Mouse (Mus musculus) hindbrain, embryonic 15.5 days (tissue): ENCODE measurements at regions not wholly inside any gene's neighbourhood (a gene's known extent, or its start where the extent isn't known, plus 50 kb on each side); places are given as distances from the start of the nearest gene placed in this dataset.

ENCODE experiments used
- ATAC-seq: fragments of 200-750 bp; cut with Nextera tagmentation; 2 replicates; pipeline ENCODE4 v1.8.0; 2017; ENCODE audit warnings: low read depth, moderate number of reproducible peaks, moderate TSS enrichment; ENCODE audit not compliant: low FRiP score
- H3K27ac ChIP-seq: fragments of 300-500 bp; sonication (generic); replicated peaks from 2 replicates; pipeline ENCODE4 v1.5.1; 2015; ENCODE audit warnings: mild to moderate bottlenecking, inconsistent platforms
- H3K27me3 ChIP-seq: fragments of 300-500 bp; sonication (generic); 2 replicates; pipeline ENCODE4 v1.6.1; 2015; ENCODE audit warnings: control low read depth, inconsistent platforms
- H3K36me3 ChIP-seq: fragments of 300-500 bp; sonication (generic); 2 replicates; pipeline ENCODE4 v1.6.1; 2015; ENCODE audit warnings: control low read depth, inconsistent platforms
- H3K4me1 ChIP-seq: fragments of 300-500 bp; sonication (generic); replicated peaks from 2 replicates; pipeline ENCODE4 v1.6.1; 2015; ENCODE audit warnings: control low read depth, inconsistent platforms
- H3K4me2 ChIP-seq: fragments of 300-500 bp; sonication (generic); 2 replicates; pipeline ENCODE4 v1.6.1; 2015; ENCODE audit warnings: moderate library complexity, mild to moderate bottlenecking, inconsistent platforms
- H3K4me3 ChIP-seq: fragments of 300-500 bp; sonication (generic); 2 replicates; pipeline ENCODE4 v1.5.1; 2015; ENCODE audit warnings: mild to moderate bottlenecking, inconsistent platforms
- H3K9ac ChIP-seq: fragments of 300-500 bp; sonication (generic); 2 replicates; pipeline ENCODE4 v1.6.1; 2015; ENCODE audit warnings: inconsistent platforms
- H3K9me3 ChIP-seq: fragments of 300-500 bp; sonication (generic); 2 replicates; pipeline ENCODE4 v1.6.1; 2016; ENCODE audit warnings: control low read depth, inconsistent platforms
- WGBS: fragments of 180-500 bp; shearing (Covaris S2); methylation state at CpG from one replicate; pipeline ENCODE4 v1.1.7; 2015; 5-methylcytosine and 5-hydroxymethylcytosine counted together

DNA sequence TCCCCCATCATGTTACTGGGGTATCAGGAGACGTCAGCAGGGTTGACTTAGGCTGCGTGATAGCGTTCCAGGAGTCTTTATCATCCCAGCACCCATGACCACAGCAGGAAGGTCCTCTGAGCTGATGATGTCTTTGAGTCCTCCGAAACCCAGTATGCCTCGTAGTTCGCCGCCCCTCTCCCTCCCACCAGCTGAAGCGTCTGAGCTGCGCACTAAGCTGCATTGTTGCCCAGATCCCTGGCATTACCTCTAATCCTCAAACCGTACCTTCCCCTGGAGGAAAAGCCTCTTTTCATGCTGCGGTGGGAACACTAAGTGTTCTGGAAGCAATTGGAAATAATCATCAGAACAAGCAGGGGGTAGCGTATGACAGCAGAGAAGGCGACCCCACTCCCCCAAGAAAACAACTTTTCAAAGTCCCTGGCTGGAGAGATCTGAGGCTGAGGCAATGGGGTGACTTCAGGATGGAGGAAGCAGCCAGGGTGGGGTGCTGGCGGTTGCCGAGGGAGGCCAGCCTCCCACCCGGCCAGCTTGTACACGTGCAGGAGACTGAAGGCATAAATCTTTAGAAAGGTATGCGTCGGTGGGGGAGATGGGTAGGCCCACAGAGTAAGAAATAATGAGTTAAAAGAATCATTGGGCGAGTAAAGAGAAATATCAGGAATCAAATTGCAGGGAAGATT lies 93.7 kb upstream of the Lrfn2 start:
- 76% methylated on average over 20 of the region's 20 CpGs for whole genome bisulfite sequencing
- no peak overlapping the region for H3K4me3 ChIP-seq
- ATAC-seq: no peak
- no peaks in the 10 kb centered on the region for H3K27me3 ChIP-seq
- no peaks in the 10 kb centered on the region for H3K36me3 ChIP-seq
- no peak overlapping the region for H3K4me2 ChIP-seq
- H3K9me3 ChIP-seq: 0 out of 2 replicates have a peak, but pooled peaks cover 4% of the 10 kb centered on the region
- H3K9ac ChIP-seq: no peak overlapping the region
- H3K4me1 ChIP-seq: no peaks in the 10 kb centered on the region
- no peak overlapping the region for H3K27ac ChIP-seq

DNA sequence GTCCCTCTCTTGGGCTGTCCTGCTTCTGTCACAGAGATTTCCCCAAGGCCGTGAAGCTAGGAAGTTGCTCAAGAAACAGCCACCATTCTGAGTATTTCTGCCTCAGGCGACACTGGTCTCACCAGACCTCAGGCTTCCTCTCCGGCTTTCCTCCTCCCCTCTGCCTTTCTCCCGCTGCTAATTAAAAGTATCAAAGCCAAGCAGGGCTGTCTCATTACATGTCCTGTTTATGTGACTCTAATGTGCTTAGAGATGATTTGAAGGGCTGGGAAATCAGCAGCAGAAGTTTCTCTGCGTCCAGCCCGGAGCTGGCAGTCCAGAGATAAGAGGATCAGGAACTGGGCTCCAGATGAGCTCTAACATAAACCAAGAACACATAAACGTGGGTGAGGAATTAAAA lies 84.3 kb upstream of the Lrfn2 start:
- no peaks in the 10 kb centered on the region for H3K27me3 ChIP-seq
- no peak overlapping the region for H3K27ac ChIP-seq
- 0 out of 2 replicates have a peak, but pooled peaks cover 7% of the 10 kb centered on the region for H3K4me1 ChIP-seq
- H3K9me3 ChIP-seq: 0 out of 2 replicates have a peak, but pooled peaks cover 2% of the 10 kb centered on the region
- no peaks in the 10 kb centered on the region for H3K36me3 ChIP-seq
- no peak for ATAC-seq
- H3K4me2 ChIP-seq: no peak overlapping the region
- 59% methylated on average over 7 of the region's 7 CpGs for WGBS
- no peak overlapping the region for H3K9ac ChIP-seq
- no peak overlapping the region for H3K4me3 ChIP-seq

DNA sequence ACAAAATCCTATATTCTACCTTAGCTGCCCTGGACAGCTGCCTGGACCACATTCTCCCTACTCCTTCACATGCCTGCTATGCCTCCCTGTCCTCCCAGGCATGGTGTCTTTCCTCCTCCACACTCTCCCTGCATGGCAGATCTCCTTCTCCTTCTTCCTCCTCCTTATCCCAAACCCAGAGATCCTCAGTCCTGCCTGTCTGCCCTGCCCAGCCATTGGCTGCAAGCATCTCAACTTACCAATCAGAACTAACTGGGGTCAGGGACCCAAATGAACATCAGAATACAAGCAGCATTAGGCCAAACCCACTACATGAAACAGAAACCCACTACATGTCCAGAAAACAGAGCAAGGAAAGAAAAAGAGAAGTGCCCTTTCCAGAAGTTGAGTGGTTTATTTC lies 81.3 kb upstream of the Lrfn2 start:
- H3K9me3 ChIP-seq: no peaks in the 10 kb centered on the region
- H3K9ac ChIP-seq: no peak overlapping the region
- H3K36me3 ChIP-seq: no peaks in the 10 kb centered on the region
- H3K4me2 ChIP-seq: no peak overlapping the region
- H3K27me3 ChIP-seq: no peaks in the 10 kb centered on the region
- ATAC-seq: no peak
- H3K4me1 ChIP-seq: 0 out of 2 replicates have a peak, but pooled peaks cover 7% of the 10 kb centered on the region
- H3K4me3 ChIP-seq: no peak overlapping the region
- H3K27ac ChIP-seq: no peak overlapping the region

DNA sequence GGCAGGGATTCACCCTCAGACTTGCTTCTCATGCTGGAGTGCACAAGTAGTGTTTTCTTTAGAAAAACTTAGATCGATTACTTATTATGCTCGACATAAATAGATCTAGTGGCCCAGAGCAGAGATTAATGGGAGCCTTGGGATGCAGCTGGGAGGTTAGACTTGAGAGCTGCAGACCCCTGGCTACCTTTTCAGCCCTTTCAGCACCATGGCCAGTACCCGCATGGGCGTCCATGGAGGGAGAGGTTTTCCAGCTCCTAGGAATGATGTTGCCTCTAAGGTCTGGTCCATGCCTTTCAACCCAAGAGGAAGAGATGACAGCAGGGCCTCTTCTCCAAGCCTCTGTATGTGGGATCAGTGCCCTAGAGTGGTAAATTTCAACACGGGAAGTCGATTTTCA lies 73.3 kb upstream of the Lrfn2 start:
- Histone ChIP-seq H3K27me3 (no peaks in the 10 kb centered on the region), H3K36me3 (no peaks in the 10 kb centered on the region), H3K9ac (no peak overlapping the region), H3K27ac (no peak overlapping the region), H3K4me1 (no peaks in the 10 kb centered on the region), H3K9me3 (no peaks in the 10 kb centered on the region), H3K4me2 (no peak overlapping the region), H3K4me3 (no peak overlapping the region)
- 55% methylated on average over 6 of the region's 6 CpGs for WGBS
- no peak for ATAC-seq

DNA sequence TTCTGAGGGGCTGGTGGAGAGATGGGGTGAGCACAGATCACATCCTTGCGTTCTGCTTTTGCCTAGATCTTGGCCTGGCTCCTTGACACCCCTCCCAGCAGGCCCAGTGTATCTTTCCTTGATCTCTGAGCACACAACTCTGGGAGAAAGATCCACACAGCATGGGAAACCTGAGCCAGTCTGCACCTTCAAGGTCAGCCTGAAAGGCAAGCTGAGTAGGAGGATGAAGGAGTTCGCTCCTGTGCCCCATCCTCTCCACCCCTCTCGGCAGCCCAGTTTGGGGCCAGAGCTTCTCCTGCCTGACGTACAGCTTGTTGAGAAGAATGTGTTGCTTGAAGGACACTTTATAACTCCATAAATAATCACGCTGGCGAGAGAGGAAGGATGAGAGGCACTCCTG lies 61.7 kb upstream of the Lrfn2 start:
- Histone ChIP-seq H3K27me3 (no peaks in the 10 kb centered on the region), H3K9ac (no peak overlapping the region), H3K27ac (no peak overlapping the region), H3K4me1 (no peaks in the 10 kb centered on the region), H3K4me3 (no peak overlapping the region), H3K4me2 (no peak overlapping the region), H3K9me3 (no peaks in the 10 kb centered on the region), H3K36me3 (no peaks in the 10 kb centered on the region)
- no peak for ATAC-seq
- WGBS: 68% methylated on average over 6 of the region's 6 CpGs

DNA sequence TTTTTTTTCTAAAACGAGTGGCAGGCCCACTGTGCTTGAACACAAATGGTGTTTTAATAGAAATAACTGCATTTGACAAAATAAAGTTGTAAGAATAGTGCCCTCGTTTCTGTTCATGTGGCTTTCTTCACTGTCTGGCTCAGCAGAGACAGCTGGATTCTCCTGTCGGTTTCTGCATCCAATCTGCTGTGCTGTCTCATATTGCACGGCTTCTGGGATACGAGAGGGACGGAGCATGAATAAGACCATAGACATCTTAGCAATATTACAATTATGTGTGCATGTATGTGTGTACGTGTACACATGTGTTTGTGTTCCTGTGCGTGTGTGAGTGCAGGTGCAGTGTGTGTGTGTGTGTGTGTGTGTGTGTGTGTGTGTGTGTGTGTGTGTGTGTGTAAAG lies 54.7 kb upstream of the Lrfn2 start:
- Histone ChIP-seq H3K36me3 (no peaks in the 10 kb centered on the region), H3K27ac (no peak overlapping the region), H3K27me3 (no peaks in the 10 kb centered on the region), H3K9ac (no peak overlapping the region), H3K4me2 (no peak overlapping the region), H3K9me3 (no peaks in the 10 kb centered on the region), H3K4me1 (no peaks in the 10 kb centered on the region), H3K4me3 (no peak overlapping the region)
- WGBS: 70% methylated on average over 8 of the region's 8 CpGs
- ATAC-seq: no peak

DNA sequence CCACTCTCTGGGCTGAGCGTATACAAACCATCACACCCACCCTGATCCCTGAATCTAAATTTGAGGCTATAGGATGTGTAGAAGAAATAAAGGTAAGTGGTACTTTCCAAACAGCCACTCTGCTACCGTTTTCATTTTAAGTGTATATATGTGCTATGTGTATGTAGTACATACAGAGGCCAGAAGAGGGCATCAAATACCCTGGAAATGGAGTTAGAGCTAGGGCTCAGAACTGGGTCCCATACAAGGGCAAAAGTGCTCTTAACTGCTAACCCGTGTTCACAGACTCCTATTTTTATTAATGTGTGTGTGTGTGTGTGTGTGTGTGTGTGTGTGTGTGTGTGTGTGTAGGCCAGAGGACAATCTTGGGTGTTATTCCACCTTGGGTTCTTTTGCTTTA lies 51.6 kb upstream of the Lrfn2 start:
- H3K4me2 ChIP-seq: no peak overlapping the region
- H3K27me3 ChIP-seq: no peaks in the 10 kb centered on the region
- H3K4me3 ChIP-seq: no peak overlapping the region
- no peak overlapping the region for H3K27ac ChIP-seq
- H3K36me3 ChIP-seq: no peaks in the 10 kb centered on the region
- 91% methylated on average over 3 of the region's 3 CpGs for WGBS
- H3K9ac ChIP-seq: no peak overlapping the region
- no peaks in the 10 kb centered on the region for H3K9me3 ChIP-seq
- ATAC-seq: no peak
- no peaks in the 10 kb centered on the region for H3K4me1 ChIP-seq

DNA sequence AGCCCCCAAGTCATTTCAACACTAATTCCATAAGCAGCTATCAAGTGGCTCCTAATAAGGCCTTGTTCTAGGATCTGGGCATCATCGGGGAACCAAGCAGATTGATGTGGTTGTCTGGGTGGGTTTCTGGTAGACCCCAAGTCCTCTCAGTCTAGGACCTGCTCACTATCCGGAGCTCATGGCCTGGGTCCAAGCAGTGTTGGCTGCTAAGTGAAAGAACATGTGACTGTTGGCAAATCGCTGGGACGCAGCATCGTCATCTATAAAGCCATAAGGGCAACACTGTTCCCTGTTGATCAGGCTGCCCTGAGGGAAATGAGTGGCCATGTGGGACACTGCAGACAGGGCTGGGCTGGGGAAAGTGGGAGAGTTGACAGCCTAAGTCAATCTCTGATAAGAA lies 50.2 kb upstream of the Lrfn2 start:
- Histone ChIP-seq H3K9ac (no peak overlapping the region), H3K4me2 (no peak overlapping the region), H3K36me3 (no peaks in the 10 kb centered on the region), H3K4me1 (no peaks in the 10 kb centered on the region), H3K27ac (no peak overlapping the region), H3K9me3 (no peaks in the 10 kb centered on the region), H3K27me3 (no peaks in the 10 kb centered on the region), H3K4me3 (no peak overlapping the region)
- ATAC-seq: no peak
- 77% methylated on average over 5 of the region's 5 CpGs for WGBS
